Mouse (Mus musculus) kidney, postnatal 0 days (tissue): ENCODE results near the gene Rtl9. TPM values are rescaled to one million over a fixed set of nuclear protein-coding genes. Genes with fewer than 3 reads are reported as not detected.

ENCODE experiments used
- ATAC-seq: fragments of 200-750 bp; cut with Nextera tagmentation; replicated peaks from 2 replicates; pipeline ENCODE4 v1.8.0; 2017; ENCODE audit warnings: low read depth, moderate number of reproducible peaks, moderate TSS enrichment, moderate library complexity; ENCODE audit not compliant: low FRiP score
- DNase-seq: peaks from one replicate; pipeline ENCODE4 v3.0.0-alpha.2; 2016; ENCODE audit warnings: low spot score
- H3K27ac ChIP-seq: fragments of 300-500 bp; sonication (generic); 2 replicates; pipeline ENCODE4 v1.5.1; 2014; ENCODE audit warnings: mild to moderate bottlenecking
- H3K27me3 ChIP-seq: fragments of 300-500 bp; sonication (generic); 2 replicates; pipeline ENCODE4 v1.6.1; 2014; ENCODE audit warnings: low read length, mixed read lengths; ENCODE audit not compliant: insufficient read depth
- H3K36me3 ChIP-seq: fragments of 300-500 bp; sonication (generic); 2 replicates; pipeline ENCODE4 v1.6.1; 2014; ENCODE audit warnings: low read length, mixed read lengths; ENCODE audit not compliant: insufficient read depth
- H3K4me1 ChIP-seq: fragments of 300-500 bp; sonication (generic); replicated peaks from 2 replicates; pipeline ENCODE4 v1.6.1; 2014; ENCODE audit warnings: antibody characterized with exemption, low read length, mixed read lengths; ENCODE audit not compliant: insufficient read depth
- H3K4me2 ChIP-seq: fragments of 300-500 bp; sonication (generic); 2 replicates; pipeline ENCODE4 v1.6.1; 2014; ENCODE audit warnings: mild to moderate bottlenecking, low read length, moderate library complexity, mixed read lengths
- H3K4me3 ChIP-seq: fragments of 300-500 bp; sonication (generic); replicated peaks from 2 replicates; pipeline ENCODE4 v1.5.1; 2014; ENCODE audit warnings: low read depth, low read length
- H3K9ac ChIP-seq: fragments of 300-500 bp; sonication (generic); 2 replicates; pipeline ENCODE4 v1.6.1; 2014; ENCODE audit warnings: low read depth, low read length
- H3K9me3 ChIP-seq: fragments of 300-500 bp; sonication (generic); replicated peaks from 2 replicates; pipeline ENCODE4 v1.6.1; 2016; ENCODE audit warnings: low read length, inconsistent platforms, mixed read lengths
- CTCF ChIP-seq: IDR thresholded peaks from 2 replicates; pipeline ENCODE4 v1.5.1; 2016; ENCODE audit warnings: antibody characterized with exemption, low read depth, mild to moderate bottlenecking, moderate library complexity
- WGBS: fragments of 180-500 bp; shearing (Covaris S2); extraction: QIAGEN DNeasy Blood & Tissue Kit; methylation state at CpG from one replicate; pipeline ENCODE4 v1.1.7; 2014; 5-methylcytosine and 5-hydroxymethylcytosine counted together
- polyA plus RNA-seq: library from polyadenylated mRNA; unstranded; fragments of >200 nt; fragmentation: Nextera tagmentation; extraction: Ambion mirVana; gene quantifications from 2 replicates; pipeline ENCODE4 v1.2.1, GENCODE M21; 2015

Rtl9 gene
- polyA plus RNA-seq, 1 experiment from 2014 or later = 0.08 TPM

GRCm38 (mm10) chrX:143064288-143064687 lies 35.1 kb upstream of the Rtl9 start:
- Histone ChIP-seq H3K36me3 (no peaks in the 10 kb centered on the region), H3K9ac (no peak overlapping the region), H3K9me3 (no peaks in the 10 kb centered on the region), H3K4me3 (no peak overlapping the region), H3K27ac (no peak overlapping the region), H3K4me2 (no peak overlapping the region), H3K4me1 (no peaks in the 10 kb centered on the region), H3K27me3 (no peaks in the 10 kb centered on the region)
- 62% methylated on average over 9 of the region's 9 CpGs for WGBS
- no peak for TF ChIP-seq CTCF
- no peak for DNase-seq
- no peak for ATAC-seq

DNA sequence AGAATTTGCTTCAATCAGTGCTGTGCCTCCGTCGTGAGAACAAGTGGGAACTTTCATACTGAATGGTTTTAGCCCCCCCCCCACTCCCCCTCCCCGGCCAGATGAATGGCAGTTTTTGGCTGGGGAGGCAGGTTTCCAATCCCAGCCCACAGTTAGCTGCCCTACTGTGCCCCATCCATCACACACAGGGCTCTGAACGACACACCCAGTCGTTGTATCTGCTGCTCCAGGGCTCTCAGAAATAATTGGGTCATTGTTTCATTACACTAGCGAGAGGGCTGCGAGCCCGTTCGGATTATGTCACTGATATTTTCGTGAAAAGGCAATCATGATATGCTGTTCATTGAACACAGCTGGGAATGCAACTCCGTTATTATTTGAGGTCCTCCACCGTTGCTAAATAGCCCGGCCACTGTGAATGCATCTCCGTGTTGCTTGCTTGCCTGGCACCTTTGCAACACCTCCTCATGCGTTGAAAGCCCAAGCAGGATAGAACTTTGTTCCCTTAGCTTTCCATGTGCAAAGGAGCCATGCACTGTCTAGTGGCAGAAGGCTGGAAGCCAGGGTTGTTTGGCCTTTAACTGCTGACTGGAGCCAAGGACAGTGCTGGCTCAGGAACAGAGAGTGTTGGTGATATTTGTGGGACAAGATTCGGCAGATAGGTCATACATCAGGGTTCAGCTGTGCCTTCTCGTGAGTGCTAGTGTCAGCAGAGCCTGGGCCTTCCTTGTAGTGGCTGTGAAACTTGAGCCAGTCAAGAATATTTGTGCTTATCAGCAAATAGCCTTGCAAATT lies 32.9 kb upstream of the Rtl9 start:
- H3K4me2 ChIP-seq = no peak overlapping the region
- TF ChIP-seq CTCF = no peak
- H3K36me3 ChIP-seq = no peaks in the 10 kb centered on the region
- H3K9me3 ChIP-seq = no peaks in the 10 kb centered on the region
- no peaks in the 10 kb centered on the region for H3K27me3 ChIP-seq
- ATAC-seq = no peak
- H3K9ac ChIP-seq = no peak overlapping the region
- DNase-seq = no peak
- H3K4me3 ChIP-seq = no peak overlapping the region
- no peaks in the 10 kb centered on the region for H3K4me1 ChIP-seq
- no peak overlapping the region for H3K27ac ChIP-seq
- 61% methylated on average over 17 of the region's 17 CpGs for WGBS

GRCm38 (mm10) chrX:143067115-143067514 lies 32.3 kb upstream of the Rtl9 start:
- no peak for ATAC-seq
- no peaks in the 10 kb centered on the region for H3K27me3 ChIP-seq
- DNase-seq = no peak
- no peak overlapping the region for H3K27ac ChIP-seq
- no peak overlapping the region for H3K4me2 ChIP-seq
- no peak overlapping the region for H3K9ac ChIP-seq
- no peaks in the 10 kb centered on the region for H3K4me1 ChIP-seq
- H3K36me3 ChIP-seq = no peaks in the 10 kb centered on the region
- TF ChIP-seq CTCF = no peak
- H3K9me3 ChIP-seq = no peaks in the 10 kb centered on the region
- 93% methylated on average over 1 of the region's 1 CpGs for whole genome bisulfite sequencing
- H3K4me3 ChIP-seq = no peak overlapping the region

- H3K27me3 ChIP-seq = no peaks in the 10 kb centered on the region
- H3K4me3 ChIP-seq = no peak overlapping the region
- H3K9ac ChIP-seq = no peak overlapping the region
- no peaks in the 10 kb centered on the region for H3K36me3 ChIP-seq
- H3K9me3 ChIP-seq = no peaks in the 10 kb centered on the region
- no peak for DNase-seq
- no peak for TF ChIP-seq CTCF
- H3K27ac ChIP-seq = no peak overlapping the region
- 58% methylated on average over 5 of the region's 5 CpGs for WGBS
- H3K4me2 ChIP-seq = no peak overlapping the region
- ATAC-seq = no peak
- H3K4me1 ChIP-seq = no peaks in the 10 kb centered on the region
Observed at GRCm38 (mm10) chrX:143067576-143067975, 31.8 kb upstream of the Rtl9 start.

DNA sequence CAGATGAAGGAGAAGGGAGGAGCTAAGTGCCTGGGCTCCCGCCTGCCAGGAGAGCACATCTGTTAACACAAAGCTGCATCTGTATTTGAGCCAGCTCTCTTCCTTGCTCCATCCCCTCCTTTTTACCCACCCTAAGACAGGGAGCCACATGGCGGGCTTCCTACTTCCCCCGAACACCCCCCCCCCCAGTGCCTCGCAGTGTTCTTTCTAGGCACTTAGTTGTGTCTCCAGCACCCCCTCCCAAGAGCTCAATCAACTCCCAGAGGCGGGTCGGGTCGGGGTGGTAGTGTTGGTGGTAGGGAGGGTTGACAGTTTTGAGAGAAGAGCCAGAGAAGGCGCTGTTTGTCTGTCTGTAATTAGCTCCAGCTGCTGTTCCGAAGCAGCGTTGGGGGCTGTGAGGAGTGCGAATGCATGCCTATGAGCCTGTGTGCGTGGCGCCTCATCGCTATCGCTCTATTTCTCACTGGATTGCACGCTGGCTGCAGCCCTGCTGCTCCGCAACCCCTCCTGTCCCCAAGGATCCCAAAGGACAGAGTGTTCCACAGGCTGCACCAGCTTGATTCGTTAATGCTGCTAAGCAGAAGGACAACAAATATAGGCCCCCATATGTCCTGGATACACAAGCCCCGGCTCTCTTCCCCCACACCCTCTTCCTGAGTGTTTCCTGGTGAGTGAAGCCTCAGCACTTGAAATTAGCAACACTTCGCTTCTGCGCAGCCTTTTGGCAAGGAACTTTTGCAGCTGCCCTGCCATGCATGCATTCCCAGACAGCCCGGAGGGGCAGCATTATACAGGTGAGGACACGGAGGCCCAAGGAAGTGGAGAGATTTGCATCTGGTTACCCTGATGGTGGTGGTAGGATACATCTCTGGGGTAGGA lies 18.7 kb upstream of the Rtl9 start:
- DNase-seq (peak; percentile 11), ATAC-seq (no peak)
- H3K9ac ChIP-seq = no peak overlapping the region
- 21% methylated on average over 23 of the region's 23 CpGs for WGBS
- TF ChIP-seq CTCF = no peak
- H3K27me3 ChIP-seq = no peaks in the 10 kb centered on the region
- no peaks in the 10 kb centered on the region for H3K9me3 ChIP-seq
- H3K27ac ChIP-seq = no peak overlapping the region
- peak overlapping the region; percentile 9; the same call in 1 of the 2 replicates for H3K4me3 ChIP-seq
- H3K36me3 ChIP-seq = no peaks in the 10 kb centered on the region
- H3K4me2 ChIP-seq = peak overlapping the region; percentile 54
- no peaks in the 10 kb centered on the region for H3K4me1 ChIP-seq

- H3K4me3 ChIP-seq = no peak overlapping the region
- no peak overlapping the region for H3K27ac ChIP-seq
- no peaks in the 10 kb centered on the region for H3K9me3 ChIP-seq
- H3K27me3 ChIP-seq = no peaks in the 10 kb centered on the region
- 53% methylated on average over 1 of the region's 1 CpGs for WGBS
- H3K4me1 ChIP-seq = no peaks in the 10 kb centered on the region
- no peak overlapping the region for H3K4me2 ChIP-seq
- no peaks in the 10 kb centered on the region for H3K36me3 ChIP-seq
- H3K9ac ChIP-seq = no peak overlapping the region
- no peak for TF ChIP-seq CTCF
- DNase-seq = no peak
- ATAC-seq = peak; percentile 43; the same call in 1 of the 2 replicates
Observed at GRCm38 (mm10) chrX:143082732-143083131, 16.7 kb upstream of the Rtl9 start.
